Mouse (Mus musculus): Measurements from ENCODE around the gene Sh3bp5l.
"Not testable (repeated sequence)": the region's sequence is repeated elsewhere in the genome, so short reads cannot be mapped to it uniquely, and the experiment has no call there.

The Sh3bp5l gene

GRCm38 (mm10) chr11:58330276-58331148 is at the start of gene Sh3bp5l, which contains the start of gene Zfp672:
Gene Sh3bp5l, plus strand, starts transcription at chr11:58330724.
Gene Zfp672, minus strand, starts transcription at chr11:58330339.
- peak; percentile 71 to 84 for DNase-seq (ENCODE audit: low spot score in 2 of 2)

DNA sequence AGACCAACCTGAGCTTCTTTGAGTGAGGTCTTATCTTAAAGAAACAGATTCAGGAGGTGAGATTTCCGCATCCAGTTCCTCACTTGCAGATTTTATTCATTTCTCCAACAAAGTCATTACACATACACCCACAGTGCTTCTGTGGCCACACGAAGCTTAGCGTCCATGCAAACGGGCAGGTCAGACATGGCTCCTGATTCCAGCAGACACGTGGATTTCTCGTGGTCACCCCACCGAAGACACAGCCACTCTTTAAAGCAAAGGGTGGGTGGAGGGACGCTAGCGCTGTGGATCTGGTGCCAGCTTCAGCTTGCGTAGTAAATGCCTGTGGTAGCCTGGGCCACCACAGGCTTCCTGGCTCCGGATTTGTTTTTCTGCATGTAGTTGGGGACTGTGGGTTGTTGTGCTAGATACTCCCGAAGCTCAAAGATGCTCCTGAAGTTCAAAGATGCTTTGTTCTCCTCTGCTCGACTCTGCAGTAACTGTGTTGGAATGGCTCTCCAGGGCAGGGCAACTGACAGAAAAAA is 48.5 kb upstream of the Sh3bp5l start:
- no peak for DNase-seq (ENCODE audit: low spot score in 2 of 2)

DNA sequence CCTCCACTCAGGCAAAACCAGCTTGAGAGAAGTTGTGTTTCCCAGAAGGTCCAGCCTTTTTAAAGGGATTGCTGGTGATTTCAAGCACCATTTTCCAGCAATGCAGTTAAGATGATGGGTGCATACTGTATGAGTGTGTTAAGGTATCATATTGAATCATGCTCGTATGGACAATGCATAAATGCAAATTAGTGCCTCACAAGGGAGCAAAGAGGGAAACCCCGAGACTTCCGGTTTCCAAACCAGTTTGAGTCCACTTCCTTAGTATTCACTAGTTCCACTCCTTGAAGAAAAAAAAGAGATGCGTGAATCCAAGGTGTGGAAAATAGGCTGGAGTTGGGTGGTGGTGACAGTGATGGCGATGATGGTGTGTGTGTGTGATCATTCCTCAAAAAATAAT is 48.0 kb upstream of the Sh3bp5l start:
- no peak for DNase-seq (ENCODE audit: low spot score in 2 of 2)

DNA sequence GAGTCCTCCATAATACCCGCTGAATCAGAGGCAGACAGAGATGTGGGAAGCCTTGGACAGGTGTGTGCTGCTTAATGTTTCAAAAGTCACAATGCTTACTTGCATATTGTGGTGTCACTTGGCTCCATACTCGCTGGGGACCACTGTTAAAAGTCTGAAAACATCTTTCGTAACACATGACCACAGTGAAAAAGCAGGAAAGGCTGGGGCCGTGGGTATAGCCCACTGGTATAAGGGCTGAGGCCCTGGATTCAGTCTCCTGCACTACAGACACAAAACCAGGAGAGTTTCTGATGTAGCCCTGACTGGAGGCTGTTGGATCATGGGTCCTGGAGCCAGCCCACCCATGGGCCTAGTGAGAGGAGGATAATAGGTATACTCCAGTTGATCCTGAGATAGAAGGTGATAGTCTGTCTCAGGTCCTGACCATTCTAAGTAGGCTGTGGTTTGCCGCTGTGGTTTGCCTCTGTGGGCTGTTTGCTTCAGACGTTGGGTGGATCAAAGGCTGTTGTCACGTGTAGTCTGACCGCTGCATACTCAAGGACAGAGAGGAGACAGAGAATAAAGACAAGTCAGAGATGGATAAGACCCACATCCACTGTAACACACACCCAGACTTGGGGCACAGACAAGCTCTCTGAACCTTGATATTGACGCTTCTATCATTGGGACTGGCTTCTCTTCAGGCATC is 40.4 kb upstream of the Sh3bp5l start:
- no peak for DNase-seq (ENCODE audit: low spot score in 2 of 2)

DNA sequence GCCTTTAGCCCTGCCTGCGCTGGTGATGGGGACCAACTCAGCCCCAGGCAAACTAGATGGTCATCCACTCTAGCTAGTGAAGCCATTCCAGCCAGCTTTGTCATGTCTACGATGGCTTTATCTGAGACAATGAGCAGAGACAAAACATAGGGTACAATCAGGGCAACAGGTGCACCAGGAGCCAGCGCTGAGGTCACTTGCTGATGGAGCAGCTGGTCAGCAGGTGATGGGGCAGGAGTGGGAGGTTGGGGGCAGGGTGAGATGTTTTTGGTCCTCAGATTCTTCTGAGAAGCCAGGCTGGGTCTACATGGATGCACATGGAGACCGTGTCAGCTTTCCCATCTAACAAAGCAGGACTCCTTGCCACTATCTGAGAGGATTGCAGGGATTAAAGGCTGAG is 39.7 kb upstream of the Sh3bp5l start:
- DNase-seq (ENCODE audit: low spot score in 2 of 2), result no peak

- no peak for DNase-seq (ENCODE audit: low spot score in 2 of 2)
These were observed 37.7 kb upstream of the Sh3bp5l start for GRCm38 (mm10) chr11:58292791-58293190.

GRCm38 (mm10) chr11:58297396-58297795 is 33.1 kb upstream of the Sh3bp5l start:
- no peak for DNase-seq (ENCODE audit: low spot score in 2 of 2)

DNA sequence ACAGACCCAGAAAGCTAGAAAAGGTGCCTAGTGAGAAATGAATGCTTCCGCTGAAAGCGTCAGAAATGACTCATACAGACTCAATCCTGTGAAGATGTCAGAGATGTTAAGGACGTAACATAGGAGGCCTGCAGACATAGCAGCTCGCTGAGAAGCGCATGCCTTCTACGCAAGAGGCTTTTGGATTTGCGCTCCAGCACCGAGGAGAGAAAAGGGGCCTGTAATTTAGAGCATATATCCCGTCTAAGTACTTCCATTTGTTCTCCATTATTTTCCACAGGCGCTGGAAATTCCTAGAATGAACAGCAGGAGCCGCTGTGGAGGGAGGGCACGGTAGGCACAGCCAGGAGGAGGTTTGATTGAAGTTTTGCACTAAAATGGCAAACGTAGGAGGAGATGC is 29.5 kb upstream of the Sh3bp5l start:
- DNase-seq (ENCODE audit: low spot score in 2 of 2), result peak; percentile 46

DNA sequence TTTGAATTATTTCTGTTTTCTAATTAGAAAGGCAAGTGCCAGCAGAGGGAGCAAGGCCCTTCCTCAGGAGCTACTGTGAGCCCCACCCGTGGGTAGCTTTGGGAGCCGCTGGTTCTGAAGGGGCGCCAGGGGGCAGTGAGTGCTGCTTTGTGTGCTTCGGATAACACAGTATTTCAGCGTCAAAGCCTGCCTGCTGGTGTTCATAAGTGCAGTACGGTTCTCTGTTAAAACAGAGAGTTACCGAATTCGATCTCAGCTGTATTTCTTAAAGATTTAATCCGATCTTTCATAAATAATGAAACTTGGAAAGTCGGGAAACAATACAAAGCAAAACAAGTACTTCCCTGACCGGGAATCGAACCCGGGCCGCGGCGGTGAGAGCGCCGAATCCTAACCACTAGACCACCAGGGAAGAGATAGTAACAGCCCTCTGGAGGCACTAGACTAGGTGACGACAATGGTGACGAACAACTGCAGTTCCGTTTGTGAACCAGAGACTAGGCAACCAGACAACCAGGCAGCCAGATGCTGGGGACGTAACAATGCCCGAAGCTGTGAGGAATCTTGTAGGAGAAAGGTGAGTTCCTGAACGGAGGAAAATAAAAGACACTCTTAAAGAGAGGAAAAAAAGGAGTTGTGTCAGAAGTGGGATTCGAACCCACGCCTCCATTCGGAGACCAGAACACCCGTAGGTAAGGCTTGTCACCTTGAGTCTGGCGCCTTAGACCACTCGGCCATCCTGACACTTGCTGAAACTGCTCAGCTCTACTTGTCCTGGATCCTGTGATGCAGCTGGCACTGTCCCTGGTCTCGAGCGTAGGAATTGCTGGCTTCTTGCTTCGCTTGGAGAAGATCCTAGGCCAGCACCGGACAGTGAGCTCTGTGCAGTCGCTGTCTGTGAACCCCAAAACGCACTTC is 28.4 kb upstream of the Sh3bp5l start:
- peak; percentile 96 to 99 for DNase-seq (ENCODE audit: low spot score in 2 of 2)

DNA sequence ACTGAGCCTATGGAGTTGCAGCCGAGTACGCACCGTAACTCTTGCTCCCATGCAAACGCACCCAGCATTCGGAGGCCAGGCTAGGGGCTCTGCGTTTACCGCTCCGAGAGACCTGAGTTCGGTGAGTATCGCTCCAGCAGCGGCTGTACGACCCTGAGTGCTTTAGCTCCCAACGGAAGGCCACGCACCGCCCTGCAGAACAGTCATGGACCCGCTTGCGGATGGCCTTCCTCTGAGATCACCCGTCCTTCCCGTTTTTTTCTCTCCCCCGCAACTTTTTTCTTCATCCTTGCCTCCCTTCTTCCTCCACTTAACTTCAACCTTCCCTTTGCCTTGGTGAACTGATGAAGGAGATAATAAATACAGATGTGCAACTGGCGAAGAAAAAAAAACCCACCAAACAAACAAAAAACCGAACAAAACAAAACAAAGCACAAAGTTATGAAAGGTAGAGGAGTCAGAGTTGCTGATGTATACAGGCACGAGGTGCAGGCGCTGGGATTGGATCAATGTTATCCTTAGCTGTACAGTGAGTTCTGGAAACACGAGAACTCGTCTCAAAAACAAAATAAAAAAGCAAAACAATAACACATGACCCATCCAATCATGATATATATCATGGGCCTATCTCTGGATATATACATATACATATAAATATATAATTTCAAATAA is 27.6 kb upstream of the Sh3bp5l start:
- DNase-seq (ENCODE audit: low spot score in 2 of 2), result no peak

- no peak for DNase-seq (ENCODE audit: low spot score in 2 of 2)
These were observed 26.9 kb upstream of the Sh3bp5l start for GRCm38 (mm10) chr11:58303594-58303993.

DNA sequence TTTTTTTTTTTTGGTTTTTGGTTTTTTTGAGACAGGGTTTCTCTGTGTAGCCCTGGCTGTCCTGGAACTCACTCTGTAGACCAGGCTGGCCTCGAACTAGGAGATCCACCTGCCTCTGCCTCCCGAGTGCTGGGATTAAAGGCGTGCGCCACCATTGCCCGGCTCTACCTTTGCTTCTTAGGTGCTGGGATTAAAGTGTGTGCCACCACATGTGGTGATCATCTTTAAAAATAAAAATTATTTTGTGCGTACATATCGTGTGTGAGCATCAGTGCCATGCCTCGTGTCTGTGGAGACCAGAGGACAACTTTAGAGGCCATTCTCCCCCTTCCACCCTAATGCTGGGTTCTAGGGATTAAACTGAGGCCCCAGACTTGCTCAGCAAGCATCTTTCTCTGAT is 25.2 kb upstream of the Sh3bp5l start:
- DNase-seq (ENCODE audit: low spot score in 2 of 2), result not testable (repeated sequence)

DNA sequence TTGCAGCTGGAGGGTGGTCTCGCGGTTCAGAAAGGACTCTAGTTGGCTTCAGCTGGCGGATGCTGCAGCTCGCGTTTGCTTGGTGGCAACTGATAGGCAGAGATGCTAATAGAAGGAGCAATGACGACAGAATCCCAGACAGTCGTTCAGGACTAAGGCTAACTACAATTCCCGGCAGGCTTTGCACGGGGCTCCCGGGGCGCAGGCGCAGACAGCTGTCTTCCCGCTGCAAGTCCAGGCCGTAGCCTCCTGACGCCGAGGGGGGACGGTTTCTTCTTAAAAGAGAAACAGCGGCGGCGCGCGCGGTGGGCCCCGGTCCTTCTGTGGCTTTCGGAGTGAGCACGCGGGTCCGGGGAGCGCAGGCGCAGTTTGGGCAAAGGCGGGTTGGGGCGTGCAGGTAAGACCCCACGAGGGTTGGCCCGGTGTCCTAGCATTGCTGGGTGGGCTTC is 23.6 kb upstream of the Sh3bp5l start, which contains the start of gene Zfp692:
TSS of gene Zfp692 (plus strand) at position 210 of the 449 bp plus-strand sequence.
- peak; percentile 84 to 92 for DNase-seq (ENCODE audit: low spot score in 2 of 2)

DNA sequence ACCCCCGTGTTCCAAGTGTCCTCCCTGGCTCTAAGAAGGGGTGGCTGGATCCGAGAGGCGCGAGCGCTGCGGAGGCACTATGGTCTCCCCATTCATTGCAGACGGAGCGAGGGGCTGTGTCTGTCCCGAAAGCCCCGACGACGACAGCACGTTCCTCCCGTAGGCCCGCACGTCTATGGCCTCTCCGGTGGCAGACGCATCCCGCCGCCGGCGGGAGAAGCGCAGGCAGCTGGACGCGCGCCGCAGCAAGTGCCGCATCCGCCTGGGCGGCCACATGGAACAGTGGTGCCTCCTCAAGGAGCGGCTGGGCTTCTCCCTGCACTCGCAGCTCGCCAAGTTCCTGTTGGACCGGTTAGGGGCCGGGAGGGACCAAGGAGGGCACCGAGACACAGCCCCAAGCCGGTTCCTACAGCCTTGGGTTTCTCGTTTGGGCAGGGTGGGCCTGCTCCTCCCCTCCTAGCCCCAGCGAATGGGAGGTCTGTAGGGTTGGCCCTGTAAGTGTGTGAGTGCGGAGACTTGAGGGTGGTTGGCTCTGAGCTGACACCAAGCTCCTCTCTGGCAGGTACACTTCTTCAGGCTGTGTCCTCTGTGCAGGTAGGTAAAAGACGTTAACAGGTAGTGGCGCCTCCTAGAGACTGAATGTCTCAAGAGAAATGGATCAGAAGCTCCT is 23.0 kb upstream of the Sh3bp5l start:
- peak; percentile 81 to 83 for DNase-seq (ENCODE audit: low spot score in 2 of 2)

GRCm38 (mm10) chr11:58308661-58309060 is 21.9 kb upstream of the Sh3bp5l start:
- DNase-seq (ENCODE audit: low spot score in 2 of 2), result no peak

GRCm38 (mm10) chr11:58314069-58314468 is 16.5 kb upstream of the Sh3bp5l start:
- no peak for DNase-seq (ENCODE audit: low spot score in 2 of 2)

GRCm38 (mm10) chr11:58315536-58316168 is 14.9 kb upstream of the Sh3bp5l start:
- DNase-seq (ENCODE audit: low spot score in 2 of 2), result no peak

GRCm38 (mm10) chr11:58316344-58316743 is 14.2 kb upstream of the Sh3bp5l start:
- DNase-seq (ENCODE audit: low spot score in 2 of 2), result no peak

- no peak for DNase-seq (ENCODE audit: low spot score in 2 of 2)
These were observed 13.6 kb upstream of the Sh3bp5l start for GRCm38 (mm10) chr11:58316768-58317390.

Data from urinary bladder, adult 18-20 months (tissue).